Mouse (Mus musculus) stomach, postnatal 0 days (tissue): ENCODE measurements around the gene Dctd. TPM values are rescaled to one million over a fixed set of nuclear protein-coding genes. Genes with fewer than 3 reads are reported as not detected.

ENCODE experiments used
- ATAC-seq: fragments of 200-750 bp; cut with Nextera tagmentation; 2 replicates; pipeline ENCODE4 v1.8.0; 2017; ENCODE audit not compliant: low FRiP score, low TSS enrichment
- DNase-seq: peaks from one replicate; pipeline ENCODE4 v3.0.0-alpha.2; 2016; ENCODE audit warnings: low spot score
- H3K27ac ChIP-seq: fragments of 300-500 bp; sonication (generic); replicated peaks from 2 replicates; pipeline ENCODE4 v1.5.1; 2014; ENCODE audit warnings: mild to moderate bottlenecking, control low read depth
- H3K27me3 ChIP-seq: fragments of 300-500 bp; sonication (generic); 2 replicates; pipeline ENCODE4 v1.6.1; 2014; ENCODE audit warnings: low read length; ENCODE audit not compliant: control insufficient read depth, insufficient read depth
- H3K36me3 ChIP-seq: fragments of 300-500 bp; sonication (generic); 2 replicates; pipeline ENCODE4 v1.6.1; 2014; ENCODE audit warnings: low read length, mixed read lengths; ENCODE audit not compliant: control insufficient read depth, insufficient read depth
- H3K4me1 ChIP-seq: fragments of 300-500 bp; sonication (generic); replicated peaks from 2 replicates; pipeline ENCODE4 v1.6.1; 2014; ENCODE audit warnings: antibody characterized with exemption; ENCODE audit not compliant: control insufficient read depth, insufficient read depth
- H3K4me2 ChIP-seq: fragments of 300-500 bp; sonication (generic); replicated peaks from 2 replicates; pipeline ENCODE4 v1.6.1; 2014; ENCODE audit warnings: low read depth, mild to moderate bottlenecking, control low read depth, moderate library complexity
- H3K4me3 ChIP-seq: fragments of 300-500 bp; sonication (generic); 2 replicates; pipeline ENCODE4 v1.5.1; 2014; ENCODE audit warnings: low read depth, low read length, control low read depth
- H3K9ac ChIP-seq: fragments of 300-500 bp; sonication (generic); 2 replicates; pipeline ENCODE4 v1.6.1; 2014; ENCODE audit warnings: mild to moderate bottlenecking, low read length, control low read depth, mixed read lengths
- H3K9me3 ChIP-seq: fragments of 300-500 bp; sonication (generic); 2 replicates; pipeline ENCODE4 v1.6.1; 2016; ENCODE audit warnings: low read length; ENCODE audit not compliant: control insufficient read depth
- CTCF ChIP-seq: IDR thresholded peaks from 2 replicates; pipeline ENCODE4 v1.5.1; 2016; ENCODE audit warnings: antibody characterized with exemption, low read depth, mild to moderate bottlenecking, moderate library complexity
- EP300 ChIP-seq: optimal IDR thresholded peaks from 2 replicates; pipeline ENCODE3; 2016; ENCODE audit warnings: antibody characterized with exemption
- WGBS: fragments of 180-500 bp; shearing (Covaris S2); extraction: QIAGEN DNeasy Blood & Tissue Kit; methylation state at CpG from one replicate; pipeline ENCODE4 v1.1.7; 2014; 5-methylcytosine and 5-hydroxymethylcytosine counted together
- polyA plus RNA-seq: library from polyadenylated mRNA; unstranded; fragments of >200 nt; fragmentation: Nextera tagmentation; extraction: Ambion mirVana; gene quantifications from 2 replicates; pipeline ENCODE4 v1.2.1, GENCODE M21; 2015

The Dctd gene
- polyA plus RNA-seq, 1 experiment from 2014 or later = 8.4 TPM

DNA sequence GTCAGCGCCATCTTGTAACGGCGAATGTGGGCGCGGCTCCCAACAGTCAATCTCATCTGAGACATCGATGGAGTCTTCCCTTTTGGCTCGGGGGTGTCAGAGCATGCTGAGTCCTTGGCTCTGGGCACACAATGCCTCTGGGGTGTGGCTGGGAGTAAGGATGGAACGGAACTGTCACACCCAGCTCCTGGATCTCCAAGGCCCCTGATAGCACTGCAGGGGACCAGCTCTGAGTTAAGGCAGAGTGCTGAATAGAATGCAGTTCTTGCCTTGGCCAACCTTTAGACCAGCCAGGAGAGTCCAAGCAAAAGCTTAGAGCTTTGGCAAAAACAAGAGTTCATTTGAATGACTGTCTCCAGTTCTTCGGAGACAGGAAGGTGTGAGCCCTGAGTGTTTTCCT, 97.1 kb downstream of the Dctd start:
- Histone ChIP-seq H3K36me3 (no peaks in the 10 kb centered on the region), H3K27me3 (no peaks in the 10 kb centered on the region), H3K9me3 (no peaks in the 10 kb centered on the region), H3K4me2 (no peak overlapping the region), H3K4me3 (no peak overlapping the region), H3K9ac (no peak overlapping the region), H3K4me1 (no peaks in the 10 kb centered on the region), H3K27ac (no peak overlapping the region)
- no peak for DNase-seq
- 97% methylated on average over 9 of the region's 9 CpGs for WGBS
- ATAC-seq = no peak
- no peak for TF ChIP-seq EP300
- no peak for TF ChIP-seq CTCF

DNA sequence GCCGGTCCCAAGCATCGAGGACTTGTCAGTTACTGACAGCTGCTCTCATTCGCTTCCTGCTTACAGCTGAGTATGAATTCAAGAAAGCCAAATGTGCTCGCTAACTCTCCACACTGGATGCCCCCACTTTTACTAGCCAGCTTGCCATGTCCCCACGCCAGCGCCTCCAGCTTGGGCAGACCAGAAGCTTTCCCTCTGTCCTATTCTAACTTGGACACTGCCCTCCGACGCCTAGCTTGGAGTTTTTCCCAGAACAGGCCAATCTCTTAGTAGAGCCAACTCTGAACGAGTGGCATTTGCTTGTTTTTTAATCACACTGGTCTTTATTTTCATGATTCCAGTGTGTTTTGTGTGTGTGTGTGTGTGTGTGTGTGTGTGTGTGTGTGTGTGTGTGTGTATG, 100.3 kb downstream of the Dctd start:
- H3K4me2 ChIP-seq = no peak overlapping the region
- no peaks in the 10 kb centered on the region for H3K4me1 ChIP-seq
- H3K9ac ChIP-seq = no peak overlapping the region
- DNase-seq (no peak), ATAC-seq (no peak)
- WGBS = 93% methylated on average over 9 of the region's 9 CpGs
- H3K4me3 ChIP-seq = no peak overlapping the region
- no peak for TF ChIP-seq CTCF
- no peak for TF ChIP-seq EP300
- H3K27ac ChIP-seq = no peak overlapping the region
- H3K36me3 ChIP-seq = no peaks in the 10 kb centered on the region
- H3K27me3 ChIP-seq = no peaks in the 10 kb centered on the region
- H3K9me3 ChIP-seq = no peaks in the 10 kb centered on the region

GRCm38 (mm10) chr8:48202632-48203031, 103.7 kb downstream of the Dctd start:
- Histone ChIP-seq H3K9ac (no peak overlapping the region), H3K27ac (no peak overlapping the region), H3K4me3 (no peak overlapping the region), H3K9me3 (no peaks in the 10 kb centered on the region), H3K36me3 (no peaks in the 10 kb centered on the region), H3K4me1 (no peaks in the 10 kb centered on the region), H3K27me3 (no peaks in the 10 kb centered on the region), H3K4me2 (no peak overlapping the region)
- ATAC-seq = no peak
- DNase-seq = no peak
- no peak for TF ChIP-seq CTCF
- no peak for TF ChIP-seq EP300
- whole genome bisulfite sequencing = 59% methylated on average over 3 of the region's 3 CpGs

Other genes starting within 250 kb of the Dctd start
- 5.1 and 5.3 TPM in 2 replicates for gene Wwc2, start 108.2 kb upstream of the Dctd start, polyA plus RNA-seq